Mouse (Mus musculus): ENCODE measurements at regions not wholly inside any gene's neighbourhood (a gene's known extent, or its start where the extent isn't known, plus 50 kb on each side); places are given as distances from the start of the nearest gene placed in this dataset.
"Not testable (repeated sequence)": the region's sequence is repeated elsewhere in the genome, so short reads cannot be mapped to it uniquely, and the experiment has no call there.

- TF ChIP-seq POLR2A (IDR thresholded peaks at IDR 0.05; ENCODE audit: insufficient read depth, low read length) (no peak), CTCF (IDR thresholded peaks at IDR 0.05; ENCODE audit: low read depth, low read length) (no peak)
- Histone ChIP-seq H3K36me3 (ENCODE audit: control insufficient read depth, insufficient read depth, low read length, poor library complexity, severe bottlenecking) (no peaks in the 10 kb centered on the region), H3K27ac (ENCODE audit: insufficient read depth, low read length) (no peak overlapping the region), H3K9ac (ENCODE audit: low read depth, poor library complexity, severe bottlenecking) (no peak overlapping the region), H3K4me3 (ENCODE audit: low read depth, low read length) (no peak overlapping the region), H3K9me3 (replicated peaks; ENCODE audit: control insufficient read depth, insufficient read depth, low read length, poor library complexity, severe bottlenecking) (no peaks in the 10 kb centered on the region), H3K27me3 (ENCODE audit: control insufficient read depth, insufficient read depth, low read length, poor library complexity, severe bottlenecking) (no peaks in the 10 kb centered on the region), H3K4me1 (ENCODE audit: control insufficient read depth, insufficient read depth, low read length) (no peaks in the 10 kb centered on the region)
Observed at GRCm38 (mm10) chr3:112384641-112385040, 874.0 kb downstream of the Amy2a5 start.

GRCm38 (mm10) chr3:112345866-112346265 lies 912.8 kb downstream of the Amy2a5 start:
- Histone ChIP-seq H3K9me3 (replicated peaks; ENCODE audit: control insufficient read depth, insufficient read depth, low read length, poor library complexity, severe bottlenecking) (no peaks in the 10 kb centered on the region), H3K36me3 (ENCODE audit: control insufficient read depth, insufficient read depth, low read length, poor library complexity, severe bottlenecking) (no peaks in the 10 kb centered on the region), H3K4me1 (ENCODE audit: control insufficient read depth, insufficient read depth, low read length) (no peaks in the 10 kb centered on the region), H3K27ac (ENCODE audit: insufficient read depth, low read length) (no peak overlapping the region), H3K27me3 (ENCODE audit: control insufficient read depth, insufficient read depth, low read length, poor library complexity, severe bottlenecking) (no peaks in the 10 kb centered on the region), H3K9ac (ENCODE audit: low read depth, poor library complexity, severe bottlenecking) (no peak overlapping the region), H3K4me3 (ENCODE audit: low read depth, low read length) (no peak overlapping the region)
- TF ChIP-seq POLR2A (IDR thresholded peaks at IDR 0.05; ENCODE audit: insufficient read depth, low read length) (no peak), EP300 (IDR thresholded peaks at IDR 0.05; ENCODE audit: insufficient read depth, low read depth, low read length) (no peak), CTCF (IDR thresholded peaks at IDR 0.05; ENCODE audit: low read depth, low read length) (no peak)

- no peak overlapping the region for H3K9ac ChIP-seq (ENCODE audit: low read depth, poor library complexity, severe bottlenecking)
- H3K27me3 ChIP-seq (ENCODE audit: control insufficient read depth, insufficient read depth, low read length, poor library complexity, severe bottlenecking) = no peaks in the 10 kb centered on the region
- no peaks in the 10 kb centered on the region for H3K36me3 ChIP-seq (ENCODE audit: control insufficient read depth, insufficient read depth, low read length, poor library complexity, severe bottlenecking)
- no peaks in the 10 kb centered on the region for H3K9me3 ChIP-seq (replicated peaks; ENCODE audit: control insufficient read depth, insufficient read depth, low read length, poor library complexity, severe bottlenecking)
- TF ChIP-seq CTCF (IDR thresholded peaks at IDR 0.05; ENCODE audit: low read depth, low read length) (no peak), POLR2A (IDR thresholded peaks at IDR 0.05; ENCODE audit: insufficient read depth, low read length) (no peak), EP300 (IDR thresholded peaks at IDR 0.05; ENCODE audit: insufficient read depth, low read depth, low read length) (no peak)
- no peak overlapping the region for H3K27ac ChIP-seq (ENCODE audit: insufficient read depth, low read length)
- no peaks in the 10 kb centered on the region for H3K4me1 ChIP-seq (ENCODE audit: control insufficient read depth, insufficient read depth, low read length)
- no peak overlapping the region for H3K4me3 ChIP-seq (ENCODE audit: low read depth, low read length)
Observed at GRCm38 (mm10) chr3:112331171-112331570, 927.5 kb downstream of the Amy2a5 start.

- Histone ChIP-seq H3K27ac (ENCODE audit: insufficient read depth, low read length) (no peak overlapping the region), H3K4me1 (ENCODE audit: control insufficient read depth, insufficient read depth, low read length) (no peaks in the 10 kb centered on the region), H3K9me3 (replicated peaks; ENCODE audit: control insufficient read depth, insufficient read depth, low read length, poor library complexity, severe bottlenecking) (no peaks in the 10 kb centered on the region), H3K36me3 (ENCODE audit: control insufficient read depth, insufficient read depth, low read length, poor library complexity, severe bottlenecking) (no peaks in the 10 kb centered on the region), H3K27me3 (ENCODE audit: control insufficient read depth, insufficient read depth, low read length, poor library complexity, severe bottlenecking) (no peaks in the 10 kb centered on the region), H3K9ac (ENCODE audit: low read depth, poor library complexity, severe bottlenecking) (no peak overlapping the region), H3K4me3 (ENCODE audit: low read depth, low read length) (no peak overlapping the region)
- TF ChIP-seq EP300 (IDR thresholded peaks at IDR 0.05; ENCODE audit: insufficient read depth, low read depth, low read length) = no peak
- no peak for TF ChIP-seq POLR2A (IDR thresholded peaks at IDR 0.05; ENCODE audit: insufficient read depth, low read length)
- TF ChIP-seq CTCF (IDR thresholded peaks at IDR 0.05; ENCODE audit: low read depth, low read length) = no peak
Observed at GRCm38 (mm10) chr3:112325348-112325747, 933.3 kb downstream of the Amy2a5 start.

GRCm38 (mm10) chr3:112321196-112321595 lies 937.4 kb downstream of the Amy2a5 start:
- not testable (repeated sequence) for H3K27me3 ChIP-seq (ENCODE audit: control insufficient read depth, insufficient read depth, low read length, poor library complexity, severe bottlenecking); H3K9ac ChIP-seq (ENCODE audit: low read depth, poor library complexity, severe bottlenecking); H3K27ac ChIP-seq (ENCODE audit: insufficient read depth, low read length); H3K4me3 ChIP-seq (ENCODE audit: low read depth, low read length); H3K9me3 ChIP-seq (replicated peaks; ENCODE audit: control insufficient read depth, insufficient read depth, low read length, poor library complexity, severe bottlenecking); H3K4me1 ChIP-seq (ENCODE audit: control insufficient read depth, insufficient read depth, low read length); H3K36me3 ChIP-seq (ENCODE audit: control insufficient read depth, insufficient read depth, low read length, poor library complexity, severe bottlenecking)

- Histone ChIP-seq H3K4me3 (ENCODE audit: low read depth, low read length) (no peak overlapping the region), H3K9me3 (replicated peaks; ENCODE audit: control insufficient read depth, insufficient read depth, low read length, poor library complexity, severe bottlenecking) (no peaks in the 10 kb centered on the region), H3K27ac (ENCODE audit: insufficient read depth, low read length) (no peak overlapping the region), H3K36me3 (ENCODE audit: control insufficient read depth, insufficient read depth, low read length, poor library complexity, severe bottlenecking) (no peaks in the 10 kb centered on the region), H3K4me1 (ENCODE audit: control insufficient read depth, insufficient read depth, low read length) (no peaks in the 10 kb centered on the region), H3K27me3 (ENCODE audit: control insufficient read depth, insufficient read depth, low read length, poor library complexity, severe bottlenecking) (no peaks in the 10 kb centered on the region), H3K9ac (ENCODE audit: low read depth, poor library complexity, severe bottlenecking) (no peak overlapping the region)
- TF ChIP-seq CTCF (IDR thresholded peaks at IDR 0.05; ENCODE audit: low read depth, low read length) (no peak), EP300 (IDR thresholded peaks at IDR 0.05; ENCODE audit: insufficient read depth, low read depth, low read length) (no peak), POLR2A (IDR thresholded peaks at IDR 0.05; ENCODE audit: insufficient read depth, low read length) (no peak)
Observed at GRCm38 (mm10) chr3:112278785-112279430, 979.7 kb downstream of the Amy2a5 start.

All from ES-Bruce4 (cell line).